Mouse (Mus musculus) mouse trophoblast stem cell (cell line): Measurements from ENCODE around the gene Scrn2.

Experiments
- in situ Hi-C, 2 experiments: fragments of 300-500 bp; cut with MseI, MboI; formaldehyde crosslinking; loops; 2 replicates in 1 of 2; 3 replicates in 1 of 2; pipeline ENCODE4 v1.15.1; 2025

The Scrn2 gene

DNA sequence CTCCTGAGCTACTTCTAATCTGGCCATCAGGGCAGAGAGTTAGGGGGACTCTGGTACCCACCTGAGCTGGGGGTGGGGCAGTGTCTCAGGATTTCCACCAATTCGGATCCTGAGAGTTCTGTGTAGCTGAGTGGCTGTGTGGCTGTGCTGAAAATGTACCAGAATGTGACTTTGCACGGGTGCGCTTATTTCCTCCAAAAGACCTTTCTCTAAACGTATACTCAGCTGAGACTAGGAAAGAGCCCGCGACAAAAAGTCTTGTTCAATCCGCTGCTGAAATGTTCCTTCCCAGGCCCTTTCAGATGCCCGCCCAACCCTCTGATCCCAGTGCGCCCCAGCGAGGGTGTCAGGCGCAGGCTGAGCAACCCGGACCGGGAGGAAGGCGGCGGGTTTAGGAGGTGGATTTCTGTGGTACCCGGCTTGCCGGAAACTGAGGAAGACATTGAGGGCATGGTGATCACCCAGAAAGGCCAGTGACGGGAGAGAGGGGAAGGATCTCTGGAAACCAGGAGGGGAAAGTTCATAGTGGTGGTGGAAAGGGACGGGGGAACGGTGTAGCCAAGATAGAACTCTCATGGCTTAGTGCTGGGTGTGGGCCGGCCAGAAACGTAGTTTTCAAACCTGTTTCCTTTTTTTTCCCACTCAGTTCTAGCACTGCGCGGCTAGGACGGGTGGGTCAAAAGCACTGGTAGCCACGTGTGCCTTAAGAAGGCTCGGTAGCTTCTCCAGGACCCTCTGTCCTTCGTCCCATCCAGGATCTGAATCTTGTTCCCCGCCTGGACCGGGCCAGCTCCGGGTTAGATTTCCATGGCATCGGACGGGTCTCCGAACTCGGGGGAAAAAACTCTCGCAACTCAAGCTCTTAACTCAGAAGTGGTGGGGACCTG, 11.8 kb upstream of the Scrn2 start:
- in situ Hi-C loops: no loop called here

DNA sequence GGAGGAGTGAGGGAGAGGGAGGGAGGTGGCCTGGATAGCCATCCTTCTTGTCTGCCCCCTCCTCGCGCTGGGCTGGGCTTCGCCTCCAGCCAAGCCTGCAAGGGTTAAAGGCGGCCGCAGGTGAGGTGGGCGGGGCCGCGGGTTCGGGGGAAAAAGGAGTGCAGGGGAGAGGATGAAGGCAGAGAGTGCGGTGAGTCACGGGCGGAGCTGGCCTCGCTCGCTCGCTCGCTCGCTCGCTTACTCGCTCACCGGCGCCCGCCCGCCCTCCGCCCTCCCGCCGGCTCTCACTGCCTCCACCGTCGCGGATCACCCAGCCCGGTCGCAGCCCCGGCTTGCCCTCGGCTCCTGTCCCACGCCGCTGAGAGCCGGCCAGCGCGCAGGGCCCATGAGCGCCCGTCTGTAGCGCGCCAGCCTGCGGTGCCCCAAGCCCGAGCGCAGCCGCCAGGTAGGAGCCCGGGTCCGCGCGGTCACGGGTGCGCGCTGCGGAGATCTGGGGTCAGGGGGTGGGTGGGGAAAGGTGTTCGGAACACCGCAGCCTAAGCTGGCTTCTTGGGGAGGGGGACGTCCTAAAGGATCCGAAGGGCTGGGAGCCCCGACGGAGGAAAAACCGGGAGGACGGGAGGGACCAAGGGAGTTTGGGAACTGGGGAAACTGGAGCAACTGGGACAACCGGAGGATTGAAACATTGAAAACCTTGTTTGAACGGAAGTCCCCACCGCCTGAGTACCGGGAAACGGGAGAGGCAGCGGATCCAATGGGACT, 11.0 kb upstream of the Scrn2 start:
- in situ Hi-C loops: no loop called here

DNA sequence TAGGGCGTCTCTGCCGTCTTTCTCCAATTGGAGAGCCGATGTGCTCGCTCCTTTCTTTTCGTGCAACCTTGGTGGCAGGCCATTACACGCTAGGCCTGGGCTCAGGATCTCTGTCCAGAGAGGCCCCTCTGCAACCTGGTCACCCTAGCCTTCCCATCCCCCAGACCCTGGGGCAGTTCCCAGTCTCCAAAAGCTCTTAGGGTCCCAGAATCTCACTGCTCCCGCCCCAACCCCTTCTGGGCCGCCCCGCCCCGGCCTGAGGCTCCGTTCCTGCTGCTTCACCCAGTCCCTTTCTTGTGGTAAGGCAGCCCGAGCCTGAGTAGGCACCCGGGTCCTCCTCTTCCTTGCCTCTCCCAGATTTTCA, 10.4 kb upstream of the Scrn2 start:
- in situ Hi-C loops: no loop called here

DNA sequence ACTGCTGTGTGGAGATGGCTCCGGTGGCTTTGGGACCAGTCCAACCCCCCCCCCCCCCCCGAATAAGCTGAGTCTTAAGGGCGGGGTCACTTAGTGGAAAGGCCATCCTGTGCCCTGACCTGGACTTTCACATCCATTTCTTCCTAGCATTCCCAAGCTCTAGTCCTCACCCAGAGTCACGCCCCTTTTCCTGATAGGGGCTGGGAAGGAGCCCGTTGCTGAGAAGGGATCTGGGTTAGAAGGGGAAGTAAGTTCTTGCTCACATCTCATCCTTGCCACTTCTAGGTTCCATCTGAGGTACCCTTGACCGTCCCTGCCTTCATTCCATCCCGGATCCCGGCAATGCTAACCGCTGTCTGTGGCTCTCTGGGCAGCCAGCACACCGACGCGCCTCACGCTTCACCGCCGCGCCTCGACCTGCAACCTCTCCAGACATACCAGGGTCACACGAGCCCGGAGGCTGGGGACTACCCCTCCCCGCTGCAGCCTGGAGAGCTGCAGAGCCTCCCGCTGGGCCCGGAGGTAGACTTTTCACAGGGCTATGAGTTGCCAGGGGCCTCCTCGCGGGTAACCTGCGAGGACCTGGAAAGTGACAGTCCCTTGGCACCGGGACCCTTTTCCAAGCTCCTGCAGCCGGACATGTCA, 8.5 kb upstream of the Scrn2 start:
- in situ Hi-C loops: no loop called here

DNA sequence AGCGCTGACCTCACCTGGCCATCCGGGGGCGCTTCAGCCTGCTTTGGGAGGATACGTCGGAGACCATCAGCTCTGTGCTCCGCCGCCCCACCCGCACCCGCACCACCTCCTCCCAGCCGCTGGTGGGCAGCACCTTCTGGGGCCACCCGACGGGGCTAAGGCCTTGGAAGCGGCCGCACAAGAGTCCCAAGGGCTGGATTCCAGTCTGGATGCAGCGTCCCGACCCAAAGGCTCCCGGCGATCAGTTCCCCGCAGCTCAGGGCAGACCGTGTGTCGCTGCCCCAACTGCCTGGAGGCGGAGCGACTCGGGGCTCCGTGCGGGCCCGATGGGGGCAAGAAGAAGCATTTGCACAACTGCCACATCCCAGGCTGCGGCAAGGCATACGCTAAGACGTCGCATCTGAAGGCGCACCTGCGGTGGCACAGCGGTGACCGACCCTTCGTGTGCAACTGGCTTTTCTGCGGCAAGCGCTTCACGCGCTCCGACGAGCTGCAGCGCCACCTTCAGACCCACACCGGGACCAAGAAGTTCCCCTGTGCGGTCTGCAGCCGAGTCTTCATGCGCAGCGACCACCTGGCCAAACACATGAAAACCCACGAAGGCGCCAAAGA, 7.8 kb upstream of the Scrn2 start:
- in situ Hi-C loops: no loop called here

DNA sequence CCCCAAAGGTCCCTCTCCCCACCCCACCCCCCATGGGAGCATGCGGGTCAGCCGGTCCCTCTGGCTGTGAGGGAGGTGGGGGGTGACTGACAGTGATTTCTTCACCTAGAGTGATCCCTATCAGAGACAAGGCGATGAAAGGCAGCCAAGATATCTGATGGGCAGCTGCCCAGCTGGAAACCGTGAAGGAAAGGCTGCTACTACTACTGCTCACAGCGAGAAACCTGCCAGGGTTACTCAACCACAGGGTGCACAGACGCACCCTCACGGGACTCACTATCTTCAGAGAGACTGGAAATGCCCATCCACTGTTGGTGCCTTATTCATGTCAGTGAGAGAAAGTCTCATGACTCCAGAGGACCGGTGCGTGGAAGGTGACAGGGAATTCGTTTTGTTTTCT, 4.8 kb upstream of the Scrn2 start:
- in situ Hi-C loops: loop anchor here (5.0 kb wide), 2 partner anchors 38 to 43 kb away; partner anchors contain the start of gene Sp2 (in 1 of the 2)

DNA sequence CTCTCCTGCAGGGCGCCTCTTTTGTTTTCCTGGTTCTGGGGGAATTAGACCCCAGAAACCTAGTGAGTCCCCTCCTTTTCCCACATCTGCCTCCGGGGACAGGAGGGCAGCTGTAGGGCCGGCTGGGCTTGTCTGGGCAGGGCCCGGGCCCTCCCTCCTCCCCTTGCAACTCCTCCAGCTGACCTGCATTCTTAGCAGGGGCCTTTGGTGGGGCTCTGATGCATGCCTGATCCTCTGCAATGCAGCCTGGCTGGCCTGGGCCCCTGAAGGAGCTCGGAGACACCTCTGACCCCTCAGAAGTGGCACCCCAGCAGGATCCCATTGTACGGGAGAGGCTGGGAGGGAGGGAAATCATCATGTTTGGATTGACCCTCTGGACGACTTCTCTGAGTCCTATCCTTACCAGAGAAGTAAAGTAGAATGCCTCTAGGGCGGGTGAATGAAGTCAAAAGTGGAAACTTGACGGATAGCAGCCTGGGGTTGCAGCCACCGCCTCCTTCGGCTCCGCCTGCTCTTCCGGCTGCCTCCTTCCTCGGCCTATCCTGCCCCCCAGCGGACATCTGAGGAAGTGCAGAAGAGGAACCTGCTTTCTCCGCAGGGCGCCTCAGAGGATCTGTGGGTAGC, 3.9 kb upstream of the Scrn2 start:
- in situ Hi-C loops: loop anchor here (5.0 kb wide), 2 partner anchors 39 to 44 kb away; partner anchors contain the start of gene Sp2 (in 1 of the 2)

DNA sequence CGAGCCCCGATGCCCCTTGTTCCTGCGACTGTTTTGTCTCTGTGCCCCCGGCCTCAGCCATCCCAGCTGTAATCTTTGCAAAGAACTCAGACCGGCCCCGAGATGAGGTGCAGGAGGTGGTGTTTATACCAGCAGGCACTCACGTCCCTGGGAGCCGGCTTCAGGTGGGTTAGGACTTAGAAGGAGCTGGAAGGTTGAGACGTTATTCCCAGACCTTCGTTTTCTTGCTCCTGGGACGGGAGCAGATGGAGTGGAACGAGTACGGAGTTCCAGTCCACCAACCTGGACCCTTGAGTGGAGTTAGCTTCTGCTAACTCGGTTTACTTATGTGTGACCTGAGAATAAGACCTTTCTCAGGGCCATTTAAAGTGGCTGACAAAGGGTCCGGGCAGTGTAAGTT, 688 bp downstream of the Scrn2 start:
- in situ Hi-C loops: no loop called here

DNA sequence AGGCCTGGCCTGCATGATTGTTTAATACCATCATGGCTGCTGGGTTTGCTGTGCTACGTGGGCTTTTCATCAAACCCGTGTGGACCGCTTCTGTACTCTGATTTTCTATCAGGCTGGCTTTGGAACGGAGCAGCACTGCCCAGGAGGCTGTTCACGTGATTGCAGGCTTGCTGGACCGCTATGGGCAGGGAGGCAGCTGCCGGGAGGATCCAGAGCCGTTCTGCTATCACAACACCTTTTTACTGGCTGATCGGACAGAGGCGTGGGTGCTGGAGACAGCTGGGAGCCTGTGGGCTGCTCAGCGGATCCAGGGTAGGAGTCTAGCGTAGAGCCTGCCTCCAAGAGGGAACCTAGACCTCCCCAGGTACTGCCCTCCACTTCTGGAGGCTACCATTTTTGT, 2.2 kb downstream of the Scrn2 start:
- in situ Hi-C loops: no loop called here

DNA sequence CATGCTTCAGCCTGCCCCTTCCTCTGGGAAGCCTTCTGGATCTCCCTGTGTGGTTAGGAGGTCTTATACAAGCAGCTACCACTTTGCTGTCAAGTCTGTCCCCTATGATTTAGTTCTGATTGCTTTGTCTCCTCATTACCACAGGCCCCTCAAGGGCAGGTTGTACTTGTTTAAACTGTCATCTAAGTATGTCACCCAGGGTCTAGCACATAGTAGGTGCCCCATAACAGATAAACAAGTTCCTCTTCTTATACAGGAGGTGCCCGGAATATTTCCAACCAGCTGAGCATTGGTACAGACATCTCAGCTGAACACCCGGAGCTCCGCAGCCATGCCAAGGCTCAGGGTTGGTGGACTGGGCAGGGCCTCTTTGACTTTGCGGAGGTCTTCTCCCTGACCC, 2.8 kb downstream of the Scrn2 start:
- in situ Hi-C loops: no loop called here

DNA sequence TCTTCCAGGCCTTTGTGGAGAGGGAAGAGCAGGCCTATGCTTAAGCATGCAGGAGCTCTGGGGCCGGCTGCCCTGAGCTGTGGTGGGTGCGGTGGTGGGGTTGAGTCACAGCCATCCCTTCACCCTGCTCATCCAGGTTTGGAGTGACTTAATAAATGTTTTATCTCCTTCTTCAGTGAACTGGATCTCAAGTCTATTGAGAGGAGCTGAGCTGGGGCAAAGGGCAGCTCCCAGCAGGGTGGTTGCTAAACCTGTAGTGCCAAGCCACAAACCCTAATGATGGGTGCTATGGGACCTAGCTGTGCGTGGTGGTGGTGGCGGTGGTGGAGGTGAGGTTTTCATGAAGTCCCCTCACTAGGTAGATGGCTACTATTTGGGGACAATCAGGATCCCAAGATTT, 4.0 kb downstream of the Scrn2 start:
- in situ Hi-C loops: no loop called here

DNA sequence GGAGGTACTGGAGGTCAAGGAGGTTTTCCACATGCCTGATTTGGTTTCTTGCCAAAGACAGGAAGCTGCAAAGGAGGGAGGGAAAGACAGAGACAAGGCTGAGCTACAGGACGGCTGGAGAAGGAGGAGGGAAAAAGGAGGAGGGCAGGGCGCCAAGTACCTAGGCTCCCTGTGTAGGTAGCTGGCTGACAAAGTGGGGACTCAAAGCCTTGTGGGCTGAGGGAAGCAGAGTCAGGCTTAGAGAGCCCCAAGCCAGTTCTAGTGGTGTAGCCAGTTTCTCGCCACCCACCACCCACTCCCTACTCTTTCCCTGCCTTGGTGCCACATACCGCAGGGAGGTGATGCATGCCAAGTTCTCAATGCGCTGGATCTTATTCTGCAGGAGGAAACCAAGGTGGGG, 6.4 kb downstream of the Scrn2 start:
- in situ Hi-C loops: no loop called here

DNA sequence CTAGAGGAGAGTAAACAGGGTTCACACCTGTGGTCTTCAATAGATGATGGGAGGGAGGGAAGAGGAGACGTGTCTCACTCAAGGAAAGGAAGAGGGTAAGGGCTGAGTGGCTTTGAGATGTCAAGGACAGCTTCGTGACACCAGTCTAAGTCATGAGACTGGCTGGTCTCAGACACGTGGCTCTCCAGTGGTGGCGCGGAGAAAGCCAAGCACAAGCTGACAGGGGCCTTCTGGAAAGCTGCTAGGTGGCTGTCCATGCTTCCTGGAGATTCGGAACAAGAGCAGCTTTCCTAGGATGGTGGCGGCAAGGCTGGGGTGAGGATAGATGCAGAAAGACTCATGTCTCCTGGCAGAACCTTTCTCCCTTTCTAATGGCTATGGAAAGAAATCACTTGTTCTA, 9.1 kb downstream of the Scrn2 start:
- in situ Hi-C loops: no loop called here

DNA sequence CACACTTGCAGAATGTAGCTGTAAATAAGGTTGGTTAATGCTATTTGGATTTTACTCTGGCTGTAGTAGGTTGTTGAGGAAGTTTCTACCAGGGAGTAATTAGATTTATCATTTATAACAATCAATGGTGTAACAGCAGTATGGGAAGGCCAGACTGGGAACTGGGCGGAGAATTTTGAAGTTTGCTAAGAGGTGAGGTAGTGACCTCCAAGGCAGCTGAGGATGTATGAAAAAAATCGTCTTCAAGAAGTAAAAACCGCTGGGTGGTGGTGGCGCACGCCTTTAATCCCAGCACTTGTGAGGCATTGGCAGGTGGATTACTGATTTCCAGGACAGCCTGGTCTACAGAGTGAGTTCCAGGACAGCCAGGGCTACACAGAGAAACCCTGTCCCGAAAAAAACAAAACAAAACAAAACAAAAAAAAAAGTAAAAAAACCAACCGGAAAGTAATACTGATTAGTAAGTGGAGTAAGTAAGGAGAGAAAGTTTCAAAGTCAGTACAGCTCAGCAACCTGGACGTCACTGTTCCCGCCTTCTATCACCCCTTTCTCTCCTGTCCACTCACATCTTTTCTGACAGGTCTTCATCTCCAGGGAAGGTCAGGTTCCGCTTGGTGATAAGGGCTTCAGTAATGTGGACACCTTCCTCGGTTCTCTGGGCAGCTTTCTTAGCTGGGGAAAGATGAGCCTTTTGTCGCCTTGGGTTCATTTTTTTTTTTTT, 10.7 kb downstream of the Scrn2 start:
- in situ Hi-C loops: no loop called here

DNA sequence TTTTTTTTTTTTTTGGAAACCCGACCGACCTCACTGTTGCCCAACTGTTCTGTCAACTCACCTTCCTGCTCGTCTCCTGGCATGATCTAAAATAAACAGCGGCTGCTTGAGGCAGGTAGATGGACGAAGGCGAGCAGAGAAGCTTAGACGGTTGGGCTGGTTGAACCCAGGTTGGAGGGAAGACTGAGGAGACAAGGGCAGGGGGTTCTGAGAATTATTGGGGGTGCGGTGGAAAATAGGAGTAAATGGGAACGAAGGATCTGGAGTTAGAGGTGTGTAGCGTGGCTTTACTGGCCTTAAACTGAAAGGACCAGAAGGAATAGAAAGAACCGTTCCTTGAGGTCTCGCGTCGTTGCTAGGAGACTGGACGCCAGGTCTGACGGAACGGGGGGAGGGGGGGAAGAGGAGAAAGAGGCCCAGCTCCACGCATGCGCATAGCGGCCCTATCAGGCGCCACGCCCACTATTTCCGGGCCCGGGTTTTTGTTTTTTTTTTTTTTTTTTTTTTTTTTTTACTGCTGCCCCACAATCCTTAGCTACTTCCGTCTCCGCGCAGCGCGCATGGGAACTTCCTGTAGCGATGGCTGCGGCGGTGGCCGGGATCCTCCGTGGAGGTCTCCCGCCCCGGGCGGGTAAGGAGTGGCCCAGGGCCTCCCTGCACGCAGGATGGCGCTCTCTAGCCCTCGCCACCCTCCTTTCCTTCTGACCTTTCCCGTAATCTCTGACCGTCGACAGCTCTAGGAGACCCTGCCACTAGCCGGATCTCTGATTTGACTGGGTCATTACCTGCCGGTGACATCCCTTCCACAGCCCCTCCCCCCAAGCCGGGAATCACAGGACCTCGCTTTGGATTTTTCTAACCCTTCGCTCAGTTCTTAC, 11.5 kb downstream of the Scrn2 start, which contains the start of the genes Lrrc46 and Mrpl10:
Gene Lrrc46 (minus strand): TSS at position 386 of the 878 bp plus-strand sequence.
Gene Mrpl10 (plus strand): TSS at position 539 of the 878 bp plus-strand sequence.
- in situ Hi-C loops: no loop called here

DNA sequence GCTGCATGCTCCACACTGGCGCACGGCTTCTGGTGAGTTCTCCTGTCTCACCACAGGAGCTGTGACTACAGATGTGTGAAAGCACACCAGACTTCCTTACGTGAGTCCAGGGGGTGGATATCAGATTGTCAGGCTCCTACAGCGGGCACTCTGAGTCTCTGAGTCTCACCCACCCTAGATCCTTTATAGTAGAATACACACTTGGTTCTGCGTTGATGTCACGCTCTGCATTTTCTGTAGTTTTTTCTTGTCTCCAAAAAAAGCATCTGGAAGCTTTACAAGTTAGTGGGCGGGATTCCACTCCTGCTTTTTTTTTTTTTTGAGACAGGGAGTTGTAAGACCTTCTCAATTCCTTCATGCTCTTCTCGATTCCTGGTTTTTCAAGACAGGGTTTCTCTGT, 15.2 kb downstream of the Scrn2 start:
- in situ Hi-C loops: no loop called here

DNA sequence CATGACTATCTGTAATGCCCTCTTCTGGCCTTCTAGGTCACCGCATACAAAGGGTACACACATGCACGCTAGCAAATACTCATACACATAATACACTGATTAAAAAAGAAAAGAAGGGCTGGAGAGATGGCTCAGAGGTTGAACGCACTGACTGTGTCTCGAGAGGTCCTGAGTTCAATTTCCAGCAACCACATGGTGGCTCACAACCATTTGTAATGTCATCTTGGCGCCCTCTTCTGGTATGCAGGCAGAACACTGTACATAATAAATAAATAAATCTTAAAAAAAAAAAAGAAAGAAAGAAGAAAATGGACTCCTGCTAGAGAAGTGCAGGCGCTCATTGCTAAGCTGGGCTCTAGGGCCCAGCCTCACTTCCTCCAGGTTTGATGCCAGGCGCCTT, 16.1 kb downstream of the Scrn2 start:
- in situ Hi-C loops: no loop called here

DNA sequence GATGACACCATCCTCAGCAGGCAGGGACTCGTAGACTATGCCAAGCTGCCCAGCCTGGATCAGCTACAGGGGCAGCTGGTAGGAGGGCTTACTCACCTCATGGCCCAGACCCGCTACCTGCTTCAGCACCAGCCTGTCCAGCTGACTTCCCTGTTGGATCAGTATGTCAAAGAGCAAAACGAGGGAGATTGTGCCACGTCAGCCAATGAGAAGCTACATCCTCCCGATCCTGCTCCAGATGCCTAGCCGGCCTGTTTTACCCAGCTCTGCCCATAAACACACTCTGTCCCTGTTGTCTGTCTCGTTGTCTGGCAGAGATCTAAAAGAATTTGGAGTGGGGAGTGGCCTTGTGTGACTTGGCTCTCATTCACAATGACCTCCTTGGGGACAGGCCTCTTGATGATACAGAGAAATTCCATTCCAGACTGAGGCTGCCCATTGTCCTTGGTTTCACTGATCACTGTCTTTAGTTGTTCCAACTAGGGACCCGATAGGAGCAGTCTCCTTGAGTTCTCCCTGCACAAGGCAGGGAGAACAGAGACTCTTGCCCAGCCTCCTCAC, 18.4 kb downstream of the Scrn2 start:
- in situ Hi-C loops: no loop called here

DNA sequence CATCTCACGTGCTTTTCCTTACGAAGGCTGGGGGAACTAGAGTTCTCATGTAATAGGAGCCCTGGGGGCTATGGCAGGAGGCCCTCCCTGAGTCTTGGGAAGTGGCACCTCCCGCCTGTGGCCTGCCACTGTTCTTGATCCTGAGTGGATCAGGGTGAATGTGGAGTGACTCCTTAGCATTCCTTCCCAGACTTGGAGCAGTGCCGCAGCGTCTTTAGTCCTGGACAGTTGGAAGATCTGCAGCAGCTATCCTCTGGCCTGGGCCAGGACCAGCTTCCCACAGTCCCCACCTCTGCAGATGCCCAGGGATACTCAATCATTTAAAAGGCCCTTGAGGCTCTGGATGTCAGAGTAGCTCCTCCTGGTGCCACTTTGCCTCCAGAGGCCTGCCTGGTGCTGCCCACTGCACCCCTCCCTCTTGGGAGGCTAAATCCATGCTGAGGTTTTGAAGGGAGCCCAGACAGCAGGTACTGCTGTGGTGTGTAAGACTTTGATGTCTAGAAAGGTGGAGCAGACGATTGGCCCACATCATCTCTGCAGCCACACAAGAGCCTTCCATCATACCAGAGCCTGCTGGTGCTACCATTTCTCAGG, 19.9 kb downstream of the Scrn2 start:
- in situ Hi-C loops: no loop called here
